Mouse (Mus musculus) gastrocnemius, postnatal 36 days (tissue): Measurements from ENCODE around the gene Olfr535. TPM values are rescaled to one million over a fixed set of nuclear protein-coding genes. Genes with fewer than 3 reads are reported as not detected.
"Not testable (repeated sequence)": the region's sequence is repeated elsewhere in the genome, so short reads cannot be mapped to it uniquely, and the experiment has no call there.

Experiments
- DNase-seq, 2 experiments: peaks; one replicate each; pipeline ENCODE4 v3.0.0; 2022
- intact Hi-C: fragments of 180-260 bp; cut with DNase I; formaldehyde crosslinking; loops from one replicate; pipeline ENCODE4 v1.15.1; 2025
- long read RNA-seq, 2 experiments: library from polyadenylated mRNA; stranded (forward); transcript quantifications; one replicate each; pipeline ENCODE4 v2.0.0; 2021
- total RNA-seq, 2 experiments: library from RNA; stranded (reverse); gene quantifications; 2 replicates each; pipeline ENCODE4 v1.2.3; 2021

Gene Olfr535
- not detected for total RNA-seq
- long read RNA-seq, experiment 1: 0 reads
- long read RNA-seq, experiment 2: 0 reads

DNA sequence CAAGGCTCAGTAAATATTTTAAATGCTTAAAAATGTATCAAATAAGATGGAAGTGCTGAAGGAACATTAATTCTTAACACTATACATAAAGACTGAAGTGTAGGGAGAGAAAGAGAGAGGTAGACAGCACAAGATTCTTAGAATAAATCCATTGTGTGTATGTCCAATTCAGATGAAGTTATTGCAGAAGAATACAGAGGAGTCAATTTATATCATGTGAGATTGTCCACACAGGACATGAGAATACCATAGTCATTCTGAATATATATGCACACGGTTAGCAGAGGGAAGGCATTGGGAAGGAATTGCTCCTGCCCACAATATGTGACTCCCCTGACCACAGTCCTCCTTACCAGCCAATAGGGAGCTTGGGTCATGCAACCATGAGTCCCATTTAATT is at the start of gene Olfr535:
Gene Olfr535, plus strand, starts transcription at position 301 of the 400 bp plus-strand sequence.
- DNase-seq: no peak
- intact Hi-C loops: no loop called here

DNA sequence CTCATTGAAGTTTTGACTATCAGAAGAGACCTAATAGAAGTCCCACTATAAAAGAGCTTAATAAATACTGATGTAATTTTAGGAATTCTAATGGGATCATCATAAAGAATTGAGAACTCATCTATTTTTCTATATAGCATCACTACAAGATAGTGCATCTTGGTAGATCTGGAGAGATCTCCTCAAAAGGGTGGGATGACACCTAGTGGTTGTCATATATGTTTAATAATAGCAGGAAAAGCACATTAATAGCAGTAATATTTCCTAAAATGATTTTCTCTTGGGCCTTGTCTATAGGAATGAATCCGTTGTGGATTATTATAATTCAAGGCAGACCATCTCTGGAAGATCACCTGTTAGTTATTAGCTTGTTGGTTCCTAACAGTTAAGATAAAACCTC is 40.9 kb upstream of the Olfr535 start:
- DNase-seq: no peak
- intact Hi-C loops: no loop called here

DNA sequence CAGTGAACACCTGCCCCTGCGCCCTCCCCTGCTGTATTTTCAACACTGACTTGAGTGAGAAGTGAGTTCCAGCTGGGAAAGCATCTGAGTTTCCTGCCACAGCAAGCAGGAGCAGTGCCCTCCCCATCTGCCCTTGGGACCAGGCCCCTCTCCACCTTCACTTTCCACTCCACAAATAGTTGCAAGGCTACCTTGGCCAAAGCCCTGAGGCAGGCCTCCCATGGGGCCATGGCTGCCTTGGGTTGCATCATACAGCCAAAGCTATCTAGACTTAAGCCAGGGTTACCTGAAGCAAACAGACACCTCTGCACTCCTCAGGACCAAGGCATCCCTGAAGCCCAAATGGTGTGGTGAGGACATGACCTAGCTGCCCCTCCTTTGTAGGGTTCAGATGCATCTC is 20.9 kb upstream of the Olfr535 start, which contains the start of gene Olfr533:
Gene Olfr533, plus strand, starts transcription at position 301 of the 400 bp plus-strand sequence.
- intact Hi-C loops: not testable (repeated sequence)

DNA sequence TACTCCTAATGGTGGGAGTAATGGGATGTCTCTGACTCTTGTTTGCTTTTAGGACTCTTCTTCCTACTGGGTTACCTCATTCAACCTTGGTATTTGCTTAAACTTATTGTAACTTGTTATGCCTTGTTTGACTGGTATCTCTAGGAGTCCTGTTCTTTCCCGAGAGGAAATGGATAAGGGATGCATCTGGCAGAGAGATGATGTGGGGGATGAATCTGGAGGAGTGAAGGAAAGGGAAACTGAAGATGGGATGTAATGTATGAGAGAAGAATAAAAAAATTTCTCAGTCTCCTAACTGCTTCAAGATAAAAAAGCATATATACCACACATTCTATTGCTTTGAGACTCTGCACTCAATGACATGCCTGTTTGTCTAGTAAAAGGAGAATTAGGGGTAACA is 6.1 kb upstream of the Olfr535 start:
- intact Hi-C loops: no loop called here
- DNase-seq: no peak

More for the DNA sequence above, 20.9 kb upstream of the Olfr535 start, which contains the start of gene Olfr533:
- not testable (repeated sequence) for DNase-seq

DNA sequence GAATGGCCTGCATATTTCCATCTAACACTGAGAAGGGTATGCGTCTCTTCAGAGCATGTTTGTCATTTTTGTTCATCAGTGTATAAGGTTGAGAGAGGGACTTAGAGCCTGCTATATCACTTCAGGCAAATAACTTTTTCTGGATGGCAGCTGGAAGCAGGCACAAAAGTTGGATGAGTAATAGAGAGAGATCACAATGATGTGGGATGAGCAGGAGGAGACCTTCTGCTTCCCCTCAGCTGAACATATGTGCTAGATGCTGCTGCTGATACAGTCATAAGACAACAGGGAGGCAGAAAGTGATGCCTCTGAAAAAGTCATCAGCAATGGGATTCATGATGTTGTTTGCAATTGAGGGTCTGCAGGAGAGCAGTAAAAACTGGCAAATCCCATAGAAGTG is 5.3 kb upstream of the Olfr535 start:
- intact Hi-C loops: no loop called here
- DNase-seq: no peak

DNA sequence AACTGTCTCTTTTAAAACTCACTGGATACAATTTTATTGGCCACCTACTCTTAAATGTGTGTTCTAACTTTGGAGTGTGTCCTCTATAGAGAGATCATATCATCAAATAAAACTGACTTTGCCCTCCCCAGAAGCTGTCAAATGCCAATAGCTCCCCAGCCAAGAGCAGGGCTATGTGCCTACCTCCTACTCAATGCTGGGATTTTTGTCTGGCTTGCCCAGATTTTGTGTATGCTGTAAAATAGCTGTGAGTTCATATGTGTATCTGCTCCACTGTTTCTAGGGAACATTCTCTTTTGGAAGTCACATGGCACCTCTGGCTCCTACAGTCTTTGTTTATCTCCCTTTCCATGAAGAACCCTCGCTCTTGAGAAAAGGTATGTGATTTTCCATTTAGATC is 5.0 kb downstream of the Olfr535 start:
- intact Hi-C loops: no loop called here
- DNase-seq: no peak

DNA sequence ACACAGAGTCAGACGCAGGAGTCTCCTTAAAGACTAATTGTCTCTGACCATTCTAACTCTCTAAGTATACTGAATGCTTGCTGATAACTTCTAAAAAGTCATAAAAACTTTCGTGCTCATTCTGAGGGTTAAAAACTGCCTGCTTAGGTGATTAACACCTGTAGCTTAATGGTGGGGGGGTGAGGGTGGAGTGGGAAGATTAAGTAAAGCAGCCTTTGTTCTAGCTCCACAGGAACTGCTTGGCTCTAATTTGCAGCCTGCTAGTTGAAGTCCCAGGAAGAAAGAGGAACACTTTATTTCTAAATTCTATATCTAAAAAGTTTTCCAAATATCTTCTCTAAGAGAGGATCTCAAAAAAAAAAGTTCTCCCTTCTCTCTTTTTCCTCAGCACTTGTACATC is 10.2 kb downstream of the Olfr535 start:
- DNase-seq: no peak
- intact Hi-C loops: no loop called here

DNA sequence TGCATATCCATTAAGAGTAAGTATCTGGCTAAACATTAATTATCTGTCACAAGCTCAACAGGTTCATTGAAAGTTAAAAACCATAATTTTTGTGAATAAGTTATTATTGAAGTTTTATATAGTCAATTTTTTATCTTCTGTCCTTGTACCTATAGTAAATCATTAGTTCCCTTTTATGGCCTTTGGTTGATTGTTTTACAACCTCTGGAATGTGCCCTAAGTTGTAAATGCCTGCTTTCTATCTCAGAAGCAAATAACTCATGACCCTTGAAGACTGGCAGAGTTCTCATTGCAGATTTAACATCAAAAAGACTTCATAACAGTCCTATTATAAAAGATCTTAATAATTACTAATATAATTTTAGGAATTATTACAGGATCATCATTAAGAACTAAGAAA is 10.7 kb downstream of the Olfr535 start:
- DNase-seq: no peak
- intact Hi-C loops: no loop called here

DNA sequence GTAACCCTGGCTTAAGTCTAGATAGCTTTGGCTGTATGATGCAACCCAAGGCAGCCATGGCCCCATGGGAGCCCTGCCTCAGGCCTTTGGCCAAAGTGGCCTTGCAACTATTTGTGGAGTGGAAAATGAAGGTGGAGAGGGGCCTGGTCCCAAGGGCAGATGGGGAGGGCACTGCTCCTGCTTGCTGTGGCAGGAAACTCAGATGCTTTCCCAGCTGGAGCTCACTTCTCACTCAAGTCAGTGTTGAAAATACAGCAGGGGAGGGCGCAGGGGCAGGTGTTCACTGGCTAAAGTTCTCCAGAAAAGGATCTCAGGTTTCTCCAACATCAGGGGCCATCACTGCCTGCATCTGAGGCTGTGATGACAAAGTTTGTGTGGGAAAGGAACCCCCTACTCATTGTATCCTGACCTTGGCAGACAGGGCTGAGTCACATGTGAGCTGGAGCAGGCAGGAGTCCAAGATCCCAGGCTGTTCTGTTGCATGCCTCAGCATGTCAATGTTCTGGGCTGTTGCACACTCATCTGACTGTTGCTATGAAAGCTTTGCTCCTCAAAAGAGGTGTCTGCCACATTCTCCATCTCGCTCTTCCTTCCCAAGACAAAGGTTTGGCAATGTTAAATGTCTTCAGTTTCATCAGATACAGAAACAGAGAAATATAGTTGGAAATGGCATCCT is 23.5 kb downstream of the Olfr535 start, which contains the start of gene Olfr536:
Gene Olfr536, minus strand, starts transcription at position 51 of the 676 bp plus-strand sequence.
- DNase-seq, intact Hi-C loops: not testable (repeated sequence)

DNA sequence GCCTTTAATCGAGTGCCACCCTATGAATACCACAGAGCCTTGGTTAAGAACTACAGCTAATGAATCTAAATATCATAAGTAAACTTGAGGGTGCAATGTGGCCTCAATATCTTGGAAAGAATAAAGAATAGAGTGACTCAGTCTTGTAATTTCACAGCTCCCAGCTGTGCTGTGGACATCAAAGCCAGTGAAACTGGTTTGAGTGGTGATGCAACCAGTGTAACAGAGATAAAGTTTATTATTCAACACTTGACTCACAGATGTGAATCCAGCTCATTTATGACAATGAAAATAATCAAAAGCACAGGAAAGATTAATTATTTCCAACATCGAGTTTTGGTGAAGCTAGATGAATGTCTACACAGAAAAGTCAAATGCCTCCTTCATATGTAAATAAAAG is 55.7 kb downstream of the Olfr535 start:
- DNase-seq: no peak
- intact Hi-C loops: no loop called here

Other genes with a start within 250 kb of the Olfr535 start
- gene 5830411N06Rik, start 236.9 kb upstream of the Olfr535 start, total RNA-seq: not detected
- gene Olfr525, start 163.4 kb upstream of the Olfr535 start, total RNA-seq: not detected
- not detected for gene Olfr527, start 150.2 kb upstream of the Olfr535 start, total RNA-seq
- not detected for gene Olfr60, start 122.5 kb upstream of the Olfr535 start, total RNA-seq
- gene Olfr530, start 107.9 kb upstream of the Olfr535 start, total RNA-seq: not detected
- not detected for gene Olfr531, start 81.3 kb upstream of the Olfr535 start, total RNA-seq
- not detected for gene Olfr532, start 62.6 kb upstream of the Olfr535 start, total RNA-seq
- not detected for gene Olfr533, start 20.8 kb upstream of the Olfr535 start, total RNA-seq
- gene Olfr536, start 23.2 kb downstream of the Olfr535 start, total RNA-seq: not detected
- not detected for gene Olfr538, start 83.7 kb downstream of the Olfr535 start, total RNA-seq
- not detected for gene Olfr46, start 117.1 kb downstream of the Olfr535 start, total RNA-seq
- gene Olfr61, start 144.8 kb downstream of the Olfr535 start, total RNA-seq: not detected
- not detected for gene Olfr53, start 162.2 kb downstream of the Olfr535 start, total RNA-seq
- gene Olfr539, start 175.7 kb downstream of the Olfr535 start, total RNA-seq: not detected
- gene Olfr45, start 197.7 kb downstream of the Olfr535 start, total RNA-seq: not detected
- not detected for gene Olfr541, start 213.1 kb downstream of the Olfr535 start, total RNA-seq